Mouse (Mus musculus): ENCODE results near the gene Prss32. TPM values are rescaled to one million over a fixed set of nuclear protein-coding genes. Genes with fewer than 3 reads are reported as not detected.
A peak's percentile ranks its signal among the peaks of the same experiment; 100 is the strongest.

Prss32 gene
- polyA plus RNA-seq, 1 experiment from 2014 or later: 13.6 TPM

DNA sequence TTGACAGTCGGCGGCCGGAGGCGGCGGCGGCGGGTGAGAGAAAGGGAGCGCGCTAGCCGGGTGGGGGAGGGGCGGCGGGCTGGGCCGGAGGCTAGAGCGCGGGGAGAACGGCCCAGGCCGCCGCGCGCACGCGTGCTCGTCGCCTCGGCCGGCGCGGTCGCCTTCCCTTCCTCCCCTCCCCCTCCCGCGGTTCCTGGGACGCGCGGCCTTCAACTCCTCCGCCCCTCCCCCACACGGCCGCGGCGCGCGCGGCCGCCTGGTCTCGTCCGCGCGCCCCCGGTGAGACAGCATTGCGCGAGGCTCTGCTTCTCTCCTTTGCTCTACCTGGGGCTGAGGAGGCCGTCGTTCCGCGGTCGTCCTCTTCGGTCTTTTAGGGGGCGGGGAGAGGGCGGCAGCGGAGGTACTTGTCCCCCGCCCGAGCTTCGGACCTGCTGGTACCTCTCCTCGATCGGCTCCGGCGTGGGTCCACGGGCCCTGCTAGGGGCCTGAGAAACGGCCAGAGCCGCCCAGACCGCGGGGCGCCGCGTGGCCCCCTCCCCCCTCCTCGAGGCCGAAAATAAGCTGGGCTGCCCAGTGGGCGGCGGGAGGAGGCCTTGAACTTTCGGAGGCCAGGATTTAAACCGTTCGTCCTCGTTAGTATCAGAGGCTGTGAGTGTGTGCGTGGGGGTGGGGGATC, 40.2 kb upstream of the Prss32 start:
- Histone ChIP-seq H3K4me1 (replicated peaks; ENCODE audit: control insufficient read depth, insufficient read depth) (peaks cover 3% of the 10 kb centered on the region; the same call in 1 of the 2 replicates), H3K27me3 (ENCODE audit: control insufficient read depth, insufficient read depth, low read length) (no peaks in the 10 kb centered on the region), H3K27ac (replicated peaks) (peak overlapping the region; percentile 98), H3K4me3 (ENCODE audit: low read depth, low read length) (peak overlapping the region; percentile 97), H3K9me3 (ENCODE audit: control insufficient read depth, low read length) (no peaks in the 10 kb centered on the region), H3K4me2 (replicated peaks; ENCODE audit: low read depth) (peak overlapping the region; percentile 65), H3K36me3 (ENCODE audit: control insufficient read depth, insufficient read depth, low read length) (peaks cover 5% of the 10 kb centered on the region), H3K9ac (ENCODE audit: low read length) (peak overlapping the region; percentile 97)
- ATAC-seq (ENCODE audit: low FRiP score, low TSS enrichment) (peak; percentile 66), DNase-seq (ENCODE audit: low spot score) (peak; percentile 93)
- TF ChIP-seq EP300 (optimal IDR thresholded peaks at IDR 0.05) (no peak), CTCF (IDR thresholded peaks at IDR 0.05; ENCODE audit: low read depth) (no peak)
- under 1% methylated on average over 34 of the region's 83 CpGs for WGBS

DNA sequence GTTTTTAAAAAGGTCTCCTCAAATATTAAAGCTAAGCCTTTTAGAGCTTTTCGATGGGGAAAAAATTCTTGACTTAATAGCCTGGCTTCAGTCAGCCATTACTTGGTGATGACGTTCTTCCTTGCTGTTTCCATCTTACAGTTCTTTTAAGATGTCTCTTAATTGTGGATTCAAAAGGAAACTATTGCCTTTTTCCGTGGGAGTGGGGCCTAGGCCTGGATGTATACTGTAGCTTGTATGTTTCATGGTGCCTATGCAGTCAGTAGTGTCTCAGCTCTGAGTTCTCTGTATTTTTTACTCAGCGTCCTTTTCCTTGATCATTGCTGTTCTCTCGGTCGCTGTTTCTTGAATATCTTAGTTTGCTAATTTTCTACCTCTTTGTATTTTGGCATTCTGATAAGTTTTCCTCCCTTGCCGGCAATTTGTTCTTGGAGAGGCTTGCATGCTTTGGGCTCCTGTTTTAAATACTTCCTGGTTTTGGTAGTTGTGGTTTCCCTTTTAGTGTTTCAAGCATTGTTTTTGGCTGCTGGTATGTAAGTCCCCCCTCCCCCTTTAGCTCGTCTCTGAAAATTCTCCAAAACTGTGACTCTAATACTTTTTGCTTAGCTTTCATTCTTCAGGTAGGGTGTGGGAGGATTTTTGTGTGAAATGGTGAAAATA, 39.1 kb upstream of the Prss32 start:
- no peaks in the 10 kb centered on the region for H3K9me3 ChIP-seq (ENCODE audit: control insufficient read depth, low read length)
- under 1% methylated on average over 8 of the region's 8 CpGs for WGBS
- peak overlapping the region; percentile 97 for H3K9ac ChIP-seq (ENCODE audit: low read length)
- no peak for ATAC-seq (ENCODE audit: low FRiP score, low TSS enrichment)
- no peak overlapping the region; the same call in 1 of the 2 replicates for H3K27ac ChIP-seq (replicated peaks)
- no peak for TF ChIP-seq CTCF (IDR thresholded peaks at IDR 0.05; ENCODE audit: low read depth)
- TF ChIP-seq EP300 (optimal IDR thresholded peaks at IDR 0.05): no peak
- H3K36me3 ChIP-seq (ENCODE audit: control insufficient read depth, insufficient read depth, low read length): peaks cover 10% of the 10 kb centered on the region
- peak overlapping the region; percentile 65 for H3K4me2 ChIP-seq (replicated peaks; ENCODE audit: low read depth)
- DNase-seq (ENCODE audit: low spot score): no peak
- peaks cover 3% of the 10 kb centered on the region; the same call in 1 of the 2 replicates for H3K4me1 ChIP-seq (replicated peaks; ENCODE audit: control insufficient read depth, insufficient read depth)
- no peaks in the 10 kb centered on the region for H3K27me3 ChIP-seq (ENCODE audit: control insufficient read depth, insufficient read depth, low read length)
- H3K4me3 ChIP-seq (ENCODE audit: low read depth, low read length): peak overlapping the region; percentile 97

- ATAC-seq (ENCODE audit: low FRiP score, low TSS enrichment): no peak
- peak; percentile 71 for DNase-seq (ENCODE audit: low spot score)
- Histone ChIP-seq H3K9ac (ENCODE audit: low read length) (peak overlapping the region; percentile 18; the same call in 1 of the 2 replicates), H3K4me2 (replicated peaks; ENCODE audit: low read depth) (peak overlapping the region; percentile 46), H3K27ac (replicated peaks) (no peak overlapping the region), H3K4me1 (replicated peaks; ENCODE audit: control insufficient read depth, insufficient read depth) (peaks cover 3% of the 10 kb centered on the region; the same call in 1 of the 2 replicates), H3K4me3 (ENCODE audit: low read depth, low read length) (peak overlapping the region; percentile 12; the same call in 1 of the 2 replicates), H3K9me3 (ENCODE audit: control insufficient read depth, low read length) (no peaks in the 10 kb centered on the region), H3K36me3 (ENCODE audit: control insufficient read depth, insufficient read depth, low read length) (peaks cover 25% of the 10 kb centered on the region), H3K27me3 (ENCODE audit: control insufficient read depth, insufficient read depth, low read length) (no peaks in the 10 kb centered on the region)
- peak; percentile 60 for TF ChIP-seq CTCF (IDR thresholded peaks at IDR 0.05; ENCODE audit: low read depth)
- no peak for TF ChIP-seq EP300 (optimal IDR thresholded peaks at IDR 0.05)
- WGBS: 50% methylated on average over 25 of the region's 25 CpGs
These were observed 36.8 kb upstream of the Prss32 start for GRCm38 (mm10) chr17:23806867-23807266.

DNA sequence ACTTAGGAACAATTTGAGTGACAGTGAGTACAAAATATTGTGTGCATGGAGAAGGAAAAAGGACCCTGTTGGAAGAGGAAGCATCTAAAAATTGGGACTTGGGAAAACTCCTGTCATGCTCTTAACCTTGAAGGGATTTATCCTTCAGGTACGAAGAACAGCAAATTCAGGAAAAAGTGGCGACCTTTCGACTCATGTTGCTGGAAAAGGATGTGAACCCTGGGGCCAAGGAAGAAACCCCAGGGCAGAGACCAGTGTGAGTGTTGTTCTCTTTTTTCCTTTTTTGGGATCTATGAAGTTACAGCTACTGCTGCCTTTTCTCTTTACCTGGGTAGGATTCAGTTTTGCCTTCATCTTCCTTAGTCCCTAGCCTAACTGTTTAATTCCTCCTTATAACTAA, 35.7 kb upstream of the Prss32 start:
- H3K27me3 ChIP-seq (ENCODE audit: control insufficient read depth, insufficient read depth, low read length): no peaks in the 10 kb centered on the region

DNA sequence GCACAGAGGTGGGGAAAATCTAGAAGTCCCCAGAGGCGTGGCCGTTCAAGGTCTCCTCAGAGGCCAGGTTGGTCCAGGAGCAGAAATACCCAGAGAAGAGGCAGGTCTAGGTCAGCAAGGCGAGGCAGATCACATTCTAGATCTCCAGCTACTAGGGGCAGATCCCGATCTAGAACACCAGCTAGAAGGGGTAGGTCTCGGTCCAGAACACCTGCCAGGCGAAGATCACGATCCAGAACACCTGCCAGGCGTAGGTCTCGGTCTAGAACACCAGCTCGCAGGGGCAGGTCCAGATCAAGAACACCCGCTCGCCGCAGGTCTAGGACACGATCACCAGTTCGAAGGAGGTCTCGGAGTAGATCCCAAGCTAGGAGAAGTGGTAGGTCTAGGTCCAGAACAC, 28.0 kb upstream of the Prss32 start:
- Histone ChIP-seq H3K9ac (ENCODE audit: low read length) (no peak overlapping the region), H3K4me2 (replicated peaks; ENCODE audit: low read depth) (no peak overlapping the region), H3K4me1 (replicated peaks; ENCODE audit: control insufficient read depth, insufficient read depth) (no peaks in the 10 kb centered on the region), H3K4me3 (ENCODE audit: low read depth, low read length) (no peak overlapping the region), H3K27me3 (ENCODE audit: control insufficient read depth, insufficient read depth, low read length) (no peaks in the 10 kb centered on the region), H3K9me3 (ENCODE audit: control insufficient read depth, low read length) (peaks cover 7% of the 10 kb centered on the region; the same call in 1 of the 2 replicates), H3K36me3 (ENCODE audit: control insufficient read depth, insufficient read depth, low read length) (peaks cover 73% of the 10 kb centered on the region), H3K27ac (replicated peaks) (no peak overlapping the region)
- 98% methylated on average over 16 of the region's 16 CpGs for WGBS
- ATAC-seq (ENCODE audit: low FRiP score, low TSS enrichment) (no peak), DNase-seq (ENCODE audit: low spot score) (no peak)
- TF ChIP-seq EP300 (optimal IDR thresholded peaks at IDR 0.05) (no peak), CTCF (IDR thresholded peaks at IDR 0.05; ENCODE audit: low read depth) (no peak)

More for the DNA sequence above, 35.7 kb upstream of the Prss32 start:
- H3K9ac ChIP-seq (ENCODE audit: low read length): no peak overlapping the region
- no peak overlapping the region for H3K27ac ChIP-seq (replicated peaks)
- ATAC-seq (ENCODE audit: low FRiP score, low TSS enrichment): no peak
- peaks cover 30% of the 10 kb centered on the region for H3K36me3 ChIP-seq (ENCODE audit: control insufficient read depth, insufficient read depth, low read length)
- no peak for DNase-seq (ENCODE audit: low spot score)
- H3K9me3 ChIP-seq (ENCODE audit: control insufficient read depth, low read length): no peaks in the 10 kb centered on the region
- WGBS: 82% methylated on average over 3 of the region's 3 CpGs
- H3K4me3 ChIP-seq (ENCODE audit: low read depth, low read length): no peak overlapping the region
- no peak overlapping the region for H3K4me2 ChIP-seq (replicated peaks; ENCODE audit: low read depth)
- peaks cover 3% of the 10 kb centered on the region; the same call in 1 of the 2 replicates for H3K4me1 ChIP-seq (replicated peaks; ENCODE audit: control insufficient read depth, insufficient read depth)
- no peak for TF ChIP-seq CTCF (IDR thresholded peaks at IDR 0.05; ENCODE audit: low read depth)
- no peak for TF ChIP-seq EP300 (optimal IDR thresholded peaks at IDR 0.05)

DNA sequence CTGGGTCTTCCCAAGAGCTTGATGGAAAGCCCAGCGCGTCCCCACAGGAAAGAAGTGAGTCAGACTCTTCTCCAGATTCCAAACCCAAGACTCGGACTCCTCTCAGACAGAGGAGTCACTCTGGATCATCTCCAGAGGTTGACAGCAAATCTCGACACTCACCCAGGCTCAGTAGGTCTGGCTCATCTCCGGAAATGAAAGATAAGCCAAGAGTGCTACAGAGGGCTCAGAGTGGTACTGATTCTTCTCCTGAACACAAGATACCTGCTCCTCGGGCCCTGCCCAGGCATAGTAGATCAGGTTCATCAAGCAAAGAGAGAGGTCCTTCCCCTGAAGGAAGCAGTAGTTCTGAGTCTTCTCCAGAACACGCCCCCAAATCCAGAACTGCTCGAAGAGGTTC, 25.1 kb upstream of the Prss32 start:
- no peak for TF ChIP-seq CTCF (IDR thresholded peaks at IDR 0.05; ENCODE audit: low read depth)
- TF ChIP-seq EP300 (optimal IDR thresholded peaks at IDR 0.05): no peak
- WGBS: 98% methylated on average over 8 of the region's 8 CpGs
- H3K4me2 ChIP-seq (replicated peaks; ENCODE audit: low read depth): no peak overlapping the region

More for the DNA sequence above, 25.1 kb upstream of the Prss32 start:
- no peaks in the 10 kb centered on the region for H3K27me3 ChIP-seq (ENCODE audit: control insufficient read depth, insufficient read depth, low read length)
- ATAC-seq (ENCODE audit: low FRiP score, low TSS enrichment): no peak
- no peak overlapping the region for H3K27ac ChIP-seq (replicated peaks)
- H3K4me3 ChIP-seq (ENCODE audit: low read depth, low read length): no peak overlapping the region
- DNase-seq (ENCODE audit: low spot score): no peak
- no peak overlapping the region for H3K9ac ChIP-seq (ENCODE audit: low read length)
- peaks cover 7% of the 10 kb centered on the region; the same call in 1 of the 2 replicates for H3K9me3 ChIP-seq (ENCODE audit: control insufficient read depth, low read length)
- no peaks in the 10 kb centered on the region for H3K4me1 ChIP-seq (replicated peaks; ENCODE audit: control insufficient read depth, insufficient read depth)
- peaks cover 82% of the 10 kb centered on the region for H3K36me3 ChIP-seq (ENCODE audit: control insufficient read depth, insufficient read depth, low read length)

All from stomach, postnatal 0 days (tissue).